Mouse (Mus musculus): ENCODE results near the gene Fntb.

GRCm38 (mm10) chr12:76818120-76818519 lies 52.7 kb downstream of the Fntb start:
- TF ChIP-seq CTCF (IDR thresholded peaks at IDR 0.05; ENCODE audit: borderline replicate concordance, insufficient read depth, low read length) = no peak
- TF ChIP-seq POLR2A (IDR thresholded peaks at IDR 0.05; ENCODE audit: low read depth, low read length) = no peak

Measured in embryonic fibroblast, embryonic 13.5 days (primary cell).